Mouse (Mus musculus) ES-E14 (cell line): ENCODE data around the gene Nebl. TPM values are rescaled to one million over a fixed set of nuclear protein-coding genes. Genes with fewer than 3 reads are reported as not detected.

ENCODE experiments used
- DNase-seq: peaks from one replicate; pipeline ENCODE4 v3.0.0-alpha.2; 2013; ENCODE audit warnings: low read depth, low spot score
- H3K27ac ChIP-seq: 2 replicates; pipeline ENCODE4 v1.5.1; 2012; ENCODE audit warnings: low read depth, mild to moderate bottlenecking, low read length, moderate library complexity, mixed read lengths; ENCODE audit not compliant: poor library complexity, insufficient read depth, severe bottlenecking
- H3K36me3 ChIP-seq: 2 replicates; pipeline ENCODE4 v1.6.1; 2012; ENCODE audit warnings: mild to moderate bottlenecking, low read length, moderate library complexity, mixed read lengths; ENCODE audit not compliant: control insufficient read depth, poor library complexity, insufficient read depth, severe bottlenecking
- H3K4me1 ChIP-seq, 2 experiments: fragments of 150-350 bp in 1 of 2; sonication (generic) in 1 of 2; 2 replicates each; pipeline ENCODE4 v1.6.1; 2012; ENCODE audit warnings: low read length in 2 of 2, mild to moderate bottlenecking in 1 of 2, mixed read lengths in 1 of 2; ENCODE audit not compliant: control insufficient read depth in 2 of 2, insufficient read depth in 2 of 2, poor library complexity in 1 of 2
- H3K4me3 ChIP-seq, 2 experiments: fragments of 150-350 bp in 1 of 2; sonication (generic) in 1 of 2; 2 replicates each; pipeline ENCODE4 v1.5.1; 2012; ENCODE audit warnings: low read length in 2 of 2, low read depth in 1 of 2, mild to moderate bottlenecking in 1 of 2, mixed read lengths in 1 of 2; ENCODE audit not compliant: insufficient read depth in 1 of 2, poor library complexity in 1 of 2, severe bottlenecking in 1 of 2
- H3K9ac ChIP-seq: 2 replicates; pipeline ENCODE4 v1.6.1; 2012; ENCODE audit warnings: low read depth, mild to moderate bottlenecking, low read length, mixed read lengths; ENCODE audit not compliant: poor library complexity, insufficient read depth, severe bottlenecking
- H3K9me3 ChIP-seq: fragments of 150-350 bp; sonication (generic); 2 replicates; pipeline ENCODE4 v1.6.1; 2012; ENCODE audit warnings: low read depth, mild to moderate bottlenecking, low read length; ENCODE audit not compliant: control insufficient read depth, insufficient read depth
- CHD2 ChIP-seq: IDR thresholded peaks from 2 replicates; pipeline ENCODE4 v1.6.1; 2014; ENCODE audit warnings: mild to moderate bottlenecking, low read depth, low read length, inconsistent platforms
- HCFC1 ChIP-seq: IDR thresholded peaks from 2 replicates; pipeline ENCODE4 v1.6.1; 2012; ENCODE audit warnings: low read length, inconsistent platforms, borderline replicate concordance; ENCODE audit not compliant: insufficient read depth
- MAFK ChIP-seq: IDR thresholded peaks from 2 replicates; pipeline ENCODE4 v1.6.1; 2014; ENCODE audit warnings: mild to moderate bottlenecking, low read depth, low read length, inconsistent platforms; ENCODE audit not compliant: insufficient read depth
- ZC3H11A ChIP-seq: IDR thresholded peaks from 2 replicates; pipeline ENCODE4 v1.6.1; 2012; ENCODE audit warnings: low read depth, mild to moderate bottlenecking, inconsistent platforms, low read length, borderline replicate concordance
- ZNF384 ChIP-seq: IDR thresholded peaks from 2 replicates; pipeline ENCODE4 v1.6.1; 2012; ENCODE audit warnings: low read depth, low read length, inconsistent platforms
- in situ Hi-C, 2 experiments: fragments of 600-800 bp; cut with MboI; formaldehyde crosslinking; loops; one replicate each; pipeline ENCODE4 v1.15.1; 2025; ENCODE audit warnings: low sequenced_read_pairs in 2 of 2, inconsistent platforms in 1 of 2; ENCODE audit not compliant: unreplicated experiment in 2 of 2
- total RNA-seq: library from RNA; depleted of rRNA; stranded (reverse); fragments of 300-350 nt; gene quantifications from 2 replicates; pipeline ENCODE4 v1.2.3, GENCODE M21; 2012

Nebl gene
- total RNA-seq, 1 experiment: 1.2 TPM

GRCm38 (mm10) chr2:17698161-17699087 is 32.8 kb downstream of the Nebl start:
- Histone ChIP-seq H3K36me3 (no peaks in the 10 kb centered on the region), H3K4me3 (no peak overlapping the region), H3K9me3 (no peaks in the 10 kb centered on the region), H3K4me1 (peaks cover 0 to 2% of the 10 kb centered on the region in 2 experiments; a peak in 1 of 4 replicates), H3K27ac (no peak overlapping the region), H3K9ac (no peak overlapping the region)
- in situ Hi-C loops: no loop called here
- TF ChIP-seq ZC3H11A: no peak
- no peak for TF ChIP-seq MAFK
- no peak for TF ChIP-seq CHD2
- no peak for TF ChIP-seq ZNF384
- no peak for TF ChIP-seq HCFC1
- DNase-seq: no peak

- Histone ChIP-seq H3K4me1 (no peaks in the 10 kb centered on the region), H3K27ac (no peak overlapping the region), H3K9me3 (no peaks in the 10 kb centered on the region), H3K36me3 (no peaks in the 10 kb centered on the region), H3K9ac (no peak overlapping the region), H3K4me3 (no peak overlapping the region)
- TF ChIP-seq MAFK: no peak
- TF ChIP-seq ZC3H11A: no peak
- no peak for TF ChIP-seq CHD2
- no peak for TF ChIP-seq ZNF384
- TF ChIP-seq HCFC1: no peak
- in situ Hi-C loops: no loop called here
- no peak for DNase-seq
Measured at GRCm38 (mm10) chr2:17692926-17693325, 38.3 kb downstream of the Nebl start.

GRCm38 (mm10) chr2:17690264-17690663 is 41.0 kb downstream of the Nebl start:
- Histone ChIP-seq H3K4me3 (no peak overlapping the region), H3K27ac (no peak overlapping the region), H3K9me3 (no peaks in the 10 kb centered on the region), H3K4me1 (no peaks in the 10 kb centered on the region), H3K9ac (no peak overlapping the region), H3K36me3 (no peaks in the 10 kb centered on the region)
- no peak for DNase-seq
- TF ChIP-seq CHD2 (no peak), HCFC1 (no peak), ZC3H11A (no peak), MAFK (no peak), ZNF384 (no peak)
- in situ Hi-C loops: no loop called here

GRCm38 (mm10) chr2:17687141-17687540 is 44.1 kb downstream of the Nebl start:
- Histone ChIP-seq H3K27ac (no peak overlapping the region), H3K9ac (no peak overlapping the region), H3K9me3 (no peaks in the 10 kb centered on the region), H3K4me1 (no peaks in the 10 kb centered on the region), H3K4me3 (no peak overlapping the region), H3K36me3 (no peaks in the 10 kb centered on the region)
- TF ChIP-seq ZNF384: no peak
- TF ChIP-seq ZC3H11A: no peak
- no peak for TF ChIP-seq MAFK
- no peak for TF ChIP-seq CHD2
- TF ChIP-seq HCFC1: no peak
- in situ Hi-C loops: no loop called here
- no peak for DNase-seq
